Mouse (Mus musculus): ENCODE measurements around the gene S1pr4. TPM values are rescaled to one million over a fixed set of nuclear protein-coding genes. Genes with fewer than 3 reads are reported as not detected.

S1pr4 gene
- polyA plus RNA-seq, 1 experiment: 84.3 TPM

DNA sequence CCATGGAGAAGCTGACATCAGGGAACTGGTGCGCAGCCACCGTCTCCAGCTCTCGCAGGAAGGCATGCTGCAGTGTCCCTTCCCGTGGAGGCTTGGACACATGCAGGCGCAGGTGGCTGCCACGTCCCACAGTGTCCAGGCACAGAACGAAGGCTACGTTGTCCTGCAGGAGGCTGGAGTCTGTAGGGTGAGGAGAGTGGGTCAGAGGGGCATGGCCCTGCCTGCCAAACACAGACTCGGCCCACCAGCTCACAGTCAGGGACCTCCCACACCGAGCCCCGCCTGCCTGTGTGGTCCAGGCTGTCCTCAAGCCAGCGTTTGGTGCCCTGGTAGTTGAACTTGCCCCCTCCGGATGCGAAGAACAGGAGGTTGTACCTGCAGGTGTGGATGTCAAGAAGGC lies 10.0 kb downstream of the S1pr4 start:
- H3K36me3 ChIP-seq (ENCODE audit: control insufficient read depth, insufficient read depth, low read length): peaks cover 23% of the 10 kb centered on the region
- H3K4me3 ChIP-seq (ENCODE audit: control insufficient read depth, insufficient read depth, low read length): no peak overlapping the region
- DNase-seq: no peak
- H3K4me1 ChIP-seq (replicated peaks; ENCODE audit: control insufficient read depth, insufficient read depth, low read length): peaks cover 3% of the 10 kb centered on the region
- no peak for TF ChIP-seq CTCF (IDR thresholded peaks at IDR 0.05; ENCODE audit: borderline replicate concordance, control insufficient read depth, extremely low read depth, insufficient read depth, low read length, poor library complexity)
- TF ChIP-seq POLR2A (IDR thresholded peaks at IDR 0.05; ENCODE audit: control insufficient read depth, extremely low read depth, insufficient read depth, low read length, poor library complexity): no peak
- H3K27me3 ChIP-seq (ENCODE audit: control insufficient read depth, insufficient read depth, low read length): no peaks in the 10 kb centered on the region
- 97% methylated on average over 14 of the region's 14 CpGs for WGBS
- no peak overlapping the region for H3K27ac ChIP-seq (ENCODE audit: control insufficient read depth, insufficient read depth, low read length)

GRCm38 (mm10) chr10:81488081-81488480 lies 11.9 kb downstream of the S1pr4 start:
- Histone ChIP-seq H3K4me1 (replicated peaks; ENCODE audit: control insufficient read depth, insufficient read depth, low read length) (no peaks in the 10 kb centered on the region), H3K4me3 (ENCODE audit: control insufficient read depth, insufficient read depth, low read length) (no peak overlapping the region), H3K36me3 (ENCODE audit: control insufficient read depth, insufficient read depth, low read length) (peaks cover 23% of the 10 kb centered on the region), H3K27me3 (ENCODE audit: control insufficient read depth, insufficient read depth, low read length) (no peaks in the 10 kb centered on the region), H3K27ac (ENCODE audit: control insufficient read depth, insufficient read depth, low read length) (no peak overlapping the region)
- WGBS: 96% methylated on average over 11 of the region's 11 CpGs
- no peak for TF ChIP-seq POLR2A (IDR thresholded peaks at IDR 0.05; ENCODE audit: control insufficient read depth, extremely low read depth, insufficient read depth, low read length, poor library complexity)
- no peak for TF ChIP-seq CTCF (IDR thresholded peaks at IDR 0.05; ENCODE audit: borderline replicate concordance, control insufficient read depth, extremely low read depth, insufficient read depth, low read length, poor library complexity)
- no peak for DNase-seq

DNA sequence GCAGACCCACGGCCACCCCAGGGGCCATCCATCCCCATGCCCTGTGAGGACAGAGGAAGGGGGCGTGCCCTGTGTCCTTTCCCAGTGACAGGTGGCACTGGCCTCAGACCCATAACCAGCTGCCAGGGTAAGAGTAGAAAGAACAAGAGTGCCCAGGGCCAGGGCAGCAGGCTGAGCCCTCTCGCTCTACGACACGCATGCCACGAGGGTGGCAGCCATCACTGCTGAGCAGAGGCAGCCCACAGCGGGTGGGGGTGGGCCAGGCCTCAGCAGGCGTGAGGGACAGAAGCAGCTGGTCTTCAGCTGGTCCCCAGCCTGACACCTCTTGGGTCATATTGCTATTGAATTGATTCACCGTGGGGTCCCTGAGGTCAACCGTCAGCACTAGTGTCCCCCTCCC lies 13.4 kb downstream of the S1pr4 start:
- peaks cover 22% of the 10 kb centered on the region for H3K36me3 ChIP-seq (ENCODE audit: control insufficient read depth, insufficient read depth, low read length)
- H3K27me3 ChIP-seq (ENCODE audit: control insufficient read depth, insufficient read depth, low read length): peaks cover 3% of the 10 kb centered on the region; the same call in 1 of the 2 replicates
- no peak overlapping the region for H3K27ac ChIP-seq (ENCODE audit: control insufficient read depth, insufficient read depth, low read length)
- WGBS: 94% methylated on average over 10 of the region's 10 CpGs
- no peak for DNase-seq
- TF ChIP-seq POLR2A (IDR thresholded peaks at IDR 0.05; ENCODE audit: control insufficient read depth, extremely low read depth, insufficient read depth, low read length, poor library complexity) (no peak), CTCF (IDR thresholded peaks at IDR 0.05; ENCODE audit: borderline replicate concordance, control insufficient read depth, extremely low read depth, insufficient read depth, low read length, poor library complexity) (no peak)
- 0 out of 2 replicates have a peak, but pooled peaks cover 8% of the 10 kb centered on the region for H3K4me1 ChIP-seq (replicated peaks; ENCODE audit: control insufficient read depth, insufficient read depth, low read length)
- H3K4me3 ChIP-seq (ENCODE audit: control insufficient read depth, insufficient read depth, low read length): no peak overlapping the region

DNA sequence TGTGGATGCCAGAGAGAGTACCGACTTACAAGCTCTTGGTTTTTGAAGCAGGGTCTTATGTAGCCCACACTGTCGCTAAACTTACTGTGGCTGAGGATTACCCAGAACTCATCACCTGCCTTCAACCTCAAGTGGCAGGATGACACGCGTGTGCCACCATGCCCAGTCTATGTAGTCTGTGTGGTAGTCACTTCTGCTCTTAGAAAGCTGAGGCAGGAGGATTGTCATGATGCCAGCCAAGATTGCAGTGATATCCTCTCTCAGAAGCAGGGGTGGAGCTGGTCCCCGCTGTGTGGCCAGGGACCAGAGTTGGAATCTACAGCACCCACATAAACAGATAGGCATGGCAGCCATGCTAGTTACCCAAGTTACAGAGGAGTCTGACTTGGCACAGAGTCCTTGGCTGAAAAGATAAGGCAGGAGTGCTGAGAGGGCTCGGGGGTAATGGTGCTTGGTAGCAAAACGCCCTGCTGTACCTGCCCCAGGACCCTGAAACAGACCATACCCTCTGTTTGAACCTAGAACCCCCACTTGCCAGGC lies 14.4 kb downstream of the S1pr4 start:
- WGBS: 80% methylated on average over 7 of the region's 7 CpGs

GRCm38 (mm10) chr10:81485060-81485449 lies 14.9 kb downstream of the S1pr4 start:
- Histone ChIP-seq H3K4me3 (ENCODE audit: control insufficient read depth, insufficient read depth, low read length) (no peak overlapping the region), H3K27me3 (ENCODE audit: control insufficient read depth, insufficient read depth, low read length) (peaks cover 5% of the 10 kb centered on the region; the same call in 1 of the 2 replicates), H3K4me1 (replicated peaks; ENCODE audit: control insufficient read depth, insufficient read depth, low read length) (0 out of 2 replicates have a peak, but pooled peaks cover 8% of the 10 kb centered on the region), H3K27ac (ENCODE audit: control insufficient read depth, insufficient read depth, low read length) (no peak overlapping the region), H3K36me3 (ENCODE audit: control insufficient read depth, insufficient read depth, low read length) (peaks cover 19% of the 10 kb centered on the region)
- DNase-seq: peak; percentile 51
- 13% methylated on average over 2 of the region's 2 CpGs for WGBS
- TF ChIP-seq POLR2A (IDR thresholded peaks at IDR 0.05; ENCODE audit: control insufficient read depth, extremely low read depth, insufficient read depth, low read length, poor library complexity): no peak
- TF ChIP-seq CTCF (IDR thresholded peaks at IDR 0.05; ENCODE audit: borderline replicate concordance, control insufficient read depth, extremely low read depth, insufficient read depth, low read length, poor library complexity): no peak; the same call in 1 of the 2 replicates

More for the DNA sequence above, 14.4 kb downstream of the S1pr4 start:
- no peak overlapping the region for H3K4me3 ChIP-seq (ENCODE audit: control insufficient read depth, insufficient read depth, low read length)
- TF ChIP-seq CTCF (IDR thresholded peaks at IDR 0.05; ENCODE audit: borderline replicate concordance, control insufficient read depth, extremely low read depth, insufficient read depth, low read length, poor library complexity): no peak
- no peak for TF ChIP-seq POLR2A (IDR thresholded peaks at IDR 0.05; ENCODE audit: control insufficient read depth, extremely low read depth, insufficient read depth, low read length, poor library complexity)
- no peak for DNase-seq
- H3K27me3 ChIP-seq (ENCODE audit: control insufficient read depth, insufficient read depth, low read length): peaks cover 5% of the 10 kb centered on the region; the same call in 1 of the 2 replicates
- H3K4me1 ChIP-seq (replicated peaks; ENCODE audit: control insufficient read depth, insufficient read depth, low read length): 0 out of 2 replicates have a peak, but pooled peaks cover 8% of the 10 kb centered on the region
- no peak overlapping the region for H3K27ac ChIP-seq (ENCODE audit: control insufficient read depth, insufficient read depth, low read length)
- peaks cover 19% of the 10 kb centered on the region for H3K36me3 ChIP-seq (ENCODE audit: control insufficient read depth, insufficient read depth, low read length)

GRCm38 (mm10) chr10:81484441-81485059 lies 15.4 kb downstream of the S1pr4 start:
- peaks cover 5% of the 10 kb centered on the region; the same call in 1 of the 2 replicates for H3K27me3 ChIP-seq (ENCODE audit: control insufficient read depth, insufficient read depth, low read length)
- no peak overlapping the region for H3K27ac ChIP-seq (ENCODE audit: control insufficient read depth, insufficient read depth, low read length)
- 66% methylated on average over 6 of the region's 6 CpGs for WGBS
- 0 out of 2 replicates have a peak, but pooled peaks cover 8% of the 10 kb centered on the region for H3K4me1 ChIP-seq (replicated peaks; ENCODE audit: control insufficient read depth, insufficient read depth, low read length)
- TF ChIP-seq POLR2A (IDR thresholded peaks at IDR 0.05; ENCODE audit: control insufficient read depth, extremely low read depth, insufficient read depth, low read length, poor library complexity): no peak
- TF ChIP-seq CTCF (IDR thresholded peaks at IDR 0.05; ENCODE audit: borderline replicate concordance, control insufficient read depth, extremely low read depth, insufficient read depth, low read length, poor library complexity): no peak
- H3K4me3 ChIP-seq (ENCODE audit: control insufficient read depth, insufficient read depth, low read length): no peak overlapping the region
- no peak for DNase-seq
- H3K36me3 ChIP-seq (ENCODE audit: control insufficient read depth, insufficient read depth, low read length): peaks cover 15% of the 10 kb centered on the region
